Mouse (Mus musculus) gastrocnemius, adult 8-10 months (tissue): ENCODE measurements around the gene Smad6. TPM values are rescaled to one million over a fixed set of nuclear protein-coding genes. Genes with fewer than 3 reads are reported as not detected.

Source experiments
- DNase-seq, 2 experiments: peaks; one replicate each; pipeline ENCODE4 v3.0.0; 2022; ENCODE audit warnings: low spot score in 2 of 2
- total RNA-seq, 4 experiments: library from RNA; stranded (reverse); gene quantifications; 2 replicates each; pipeline ENCODE4 v1.2.4; 2022

Gene Smad6
- total RNA-seq, 4 experiments from 2014 or later: 3.2 to 5.1 (median 3.6) TPM

DNA sequence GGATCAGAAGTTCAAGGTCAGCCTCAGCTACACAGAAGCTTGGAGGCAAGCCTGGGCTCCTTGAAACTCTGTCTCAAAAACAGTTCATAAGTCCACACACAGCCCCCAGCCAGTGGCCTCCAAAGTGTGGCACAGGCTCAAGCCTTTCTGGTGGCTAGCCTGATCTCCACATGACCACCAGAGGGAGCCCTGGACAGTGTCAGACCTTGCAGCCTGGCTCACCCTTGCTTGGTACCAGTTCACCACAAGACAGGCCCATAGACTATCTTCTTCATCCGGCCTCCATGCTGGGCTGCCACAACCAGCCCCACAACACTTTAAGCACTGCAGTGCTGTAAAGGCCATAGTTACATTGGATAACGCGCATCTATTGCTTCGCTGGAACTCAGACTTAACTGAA, 103.6 kb downstream of the Smad6 start:
- peak; percentile 57 to 69 for DNase-seq

DNA sequence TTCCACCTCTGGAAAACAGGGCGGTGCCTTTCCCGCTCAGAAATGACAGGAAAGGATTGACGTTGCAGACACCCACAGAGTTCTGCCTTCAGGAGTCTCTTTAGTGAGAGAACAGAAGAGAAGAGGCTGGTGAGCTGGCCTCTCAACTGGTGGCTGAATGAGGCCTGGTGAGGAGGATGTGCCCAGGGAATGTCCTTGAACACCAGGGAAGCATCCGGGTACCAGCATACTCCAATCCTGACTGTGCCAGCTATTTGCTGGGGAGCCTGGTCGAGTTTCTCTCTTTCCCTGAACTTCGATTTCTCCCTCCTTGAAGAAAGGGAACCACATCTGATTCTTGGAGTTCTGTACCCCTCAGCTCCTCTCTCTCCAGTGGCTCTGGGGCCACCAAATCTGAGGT, 105.4 kb downstream of the Smad6 start:
- no peak for DNase-seq

DNA sequence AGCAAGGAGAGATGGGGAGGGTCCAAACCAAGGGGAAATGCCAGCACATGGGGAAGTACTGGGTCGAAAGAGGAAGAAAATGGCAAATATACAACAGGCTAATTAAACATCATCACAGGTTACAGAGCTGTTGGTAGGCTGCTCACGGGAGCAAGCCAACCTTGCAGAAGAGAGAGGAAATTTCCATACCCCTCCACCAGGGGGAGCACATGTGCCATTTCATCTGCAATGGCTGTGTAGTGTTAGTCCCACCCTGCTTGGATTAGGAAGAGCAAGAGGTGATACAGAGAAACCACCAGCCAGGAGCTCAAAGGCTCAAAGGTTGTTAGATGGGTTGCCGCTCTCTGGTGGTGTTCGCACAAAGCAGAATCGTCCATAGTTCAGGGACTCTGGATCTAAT, 105.9 kb downstream of the Smad6 start:
- peak; percentile 32 to 40 for DNase-seq

DNA sequence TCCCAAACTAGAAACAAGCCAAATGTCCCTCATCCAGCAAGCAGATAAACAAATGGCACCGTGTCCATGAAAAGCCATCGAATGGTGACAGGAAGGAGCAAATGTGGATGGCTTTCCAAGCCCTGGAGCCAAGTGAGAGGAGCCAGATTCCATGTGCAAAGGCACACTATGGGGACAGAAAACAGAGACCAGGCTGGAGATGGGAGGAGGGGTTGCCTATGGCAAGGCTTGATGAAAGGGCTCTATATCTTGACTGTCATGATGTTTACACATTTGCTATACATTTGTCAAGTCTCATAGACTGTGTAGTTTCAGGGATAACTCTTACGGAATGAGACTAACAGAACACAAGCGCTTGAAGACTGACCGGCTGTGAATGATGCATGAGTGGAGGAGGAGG, 106.9 kb downstream of the Smad6 start:
- DNase-seq: no peak

DNA sequence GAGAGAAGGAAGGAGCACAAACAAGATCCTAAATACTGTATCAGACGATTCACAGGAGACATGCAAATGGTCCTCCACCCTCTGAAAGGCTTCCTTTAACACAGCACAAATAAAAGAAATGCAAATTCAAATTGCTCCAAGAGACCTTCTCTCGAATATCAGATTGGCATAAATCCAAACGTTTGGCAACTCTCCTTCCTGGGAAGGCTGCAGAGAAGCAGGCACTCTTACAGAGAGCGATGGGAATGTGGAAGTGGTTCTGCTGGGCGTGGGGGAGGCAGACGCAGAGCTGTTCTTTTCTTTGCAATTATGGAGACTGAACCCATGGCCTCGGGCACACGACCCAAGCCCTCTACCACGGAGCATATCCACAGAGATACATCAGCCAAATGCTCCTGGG, 109.8 kb downstream of the Smad6 start:
- no peak for DNase-seq

DNA sequence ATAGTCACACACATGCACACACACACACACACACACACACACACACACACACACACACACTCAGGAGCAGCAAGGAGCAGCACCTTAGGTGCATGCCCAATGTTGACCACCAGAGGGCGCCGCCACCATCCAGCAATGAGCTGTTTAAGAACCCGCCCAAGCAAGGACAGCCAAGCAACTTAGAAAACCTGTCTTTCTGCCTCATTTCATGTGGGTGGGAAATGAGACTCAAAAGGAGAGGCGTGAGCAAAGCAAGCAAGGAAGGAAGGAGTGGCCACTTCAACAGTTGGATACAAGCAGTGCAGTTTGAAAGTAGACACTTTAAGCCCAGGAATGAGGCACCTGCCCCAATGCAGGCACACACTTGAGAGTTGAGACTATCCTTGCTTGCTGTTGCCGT, 112.2 kb downstream of the Smad6 start:
- peak; percentile 45 to 70 for DNase-seq

DNA sequence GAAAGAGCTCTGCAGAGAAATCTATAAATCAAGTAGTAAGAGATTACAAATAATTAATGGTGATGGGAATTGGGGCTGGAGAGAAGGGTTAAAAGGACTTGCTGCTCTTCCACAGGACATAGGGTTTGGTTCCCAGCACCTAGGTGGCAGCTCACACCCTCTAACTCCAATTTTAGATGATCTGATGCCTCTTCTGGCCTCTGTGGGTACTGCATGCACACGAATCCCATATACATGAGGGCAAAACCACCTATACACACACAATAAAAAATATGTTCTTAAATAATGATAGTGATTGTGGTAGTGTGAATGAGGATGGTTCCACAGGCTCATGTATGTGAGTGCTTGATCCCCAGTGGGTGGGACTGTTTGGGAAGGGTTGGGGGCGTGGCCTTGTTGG, 117.3 kb downstream of the Smad6 start:
- no peak for DNase-seq

Other genes starting within 250 kb of the Smad6 start
- under 1 TPM in 2 of 4 experiments, not detected in 2; 0.40 to 0.68 TPM for gene Lctl, start 95.1 kb upstream of the Smad6 start, total RNA-seq
- under 1 TPM; 0.13 to 0.44 (median 0.37) TPM for gene Zwilch, start 151.0 kb upstream of the Smad6 start, total RNA-seq
- gene Rpl4, start 151.3 kb upstream of the Smad6 start, total RNA-seq: 100 to 1,000 TPM; 608 to 758 (median 650) TPM
- gene Snapc5, start 157.2 kb upstream of the Smad6 start, total RNA-seq: 10 to 100 TPM; 18.2 to 20.0 (median 18.5) TPM
- 1 to 10 TPM; 1.5 to 3.6 (median 2.6) TPM for gene Uchl4, start 213.1 kb upstream of the Smad6 start, total RNA-seq
- 10 to 100 TPM; 59.2 to 62.4 (median 60.6) TPM for gene Map2k1, start 231.6 kb upstream of the Smad6 start, total RNA-seq